Mouse (Mus musculus) liver, postnatal 0 days (tissue): ENCODE data around the gene Hmcn1. TPM values are rescaled to one million over a fixed set of nuclear protein-coding genes. Genes with fewer than 3 reads are reported as not detected.

Source experiments
- ATAC-seq: fragments of 200-750 bp; cut with Nextera tagmentation; 2 replicates; pipeline ENCODE4 v1.8.0; 2017; ENCODE audit warnings: mild to moderate bottlenecking, moderate library complexity
- DNase-seq: peaks from one replicate; pipeline ENCODE4 v3.0.0-alpha.2; 2016
- H3K27ac ChIP-seq: fragments of 300-500 bp; sonication (generic); 2 replicates; pipeline ENCODE4 v1.5.1; 2014; ENCODE audit warnings: antibody characterized with exemption, moderate library complexity, mild to moderate bottlenecking, low read depth
- H3K27me3 ChIP-seq: fragments of 300-500 bp; sonication (generic); 2 replicates; pipeline ENCODE4 v1.6.1; 2014; ENCODE audit warnings: low read length, control low read depth, mixed read lengths; ENCODE audit not compliant: insufficient read depth
- H3K36me3 ChIP-seq: fragments of 300-500 bp; sonication (generic); replicated peaks from 2 replicates; pipeline ENCODE4 v1.6.1; 2014; ENCODE audit warnings: mild to moderate bottlenecking, control low read depth, low read length, moderate library complexity, mixed read lengths; ENCODE audit not compliant: insufficient read depth
- H3K4me1 ChIP-seq: fragments of 300-500 bp; sonication (generic); 2 replicates; pipeline ENCODE4 v1.6.1; 2014; ENCODE audit warnings: antibody characterized with exemption, mild to moderate bottlenecking, control low read depth; ENCODE audit not compliant: insufficient read depth
- H3K4me2 ChIP-seq: fragments of 300-500 bp; sonication (generic); 2 replicates; pipeline ENCODE4 v1.6.1; 2014; ENCODE audit warnings: low read depth, mild to moderate bottlenecking, low read length, moderate library complexity, mixed read lengths
- H3K4me3 ChIP-seq: fragments of 300-500 bp; sonication (generic); 2 replicates; pipeline ENCODE4 v1.5.1; 2014; ENCODE audit warnings: low read depth, low read length
- H3K9ac ChIP-seq: fragments of 300-500 bp; sonication (generic); replicated peaks from 2 replicates; pipeline ENCODE4 v1.6.1; 2014; ENCODE audit warnings: mild to moderate bottlenecking, moderate library complexity
- H3K9me3 ChIP-seq: fragments of 300-500 bp; sonication (generic); 2 replicates; pipeline ENCODE4 v1.6.1; 2016; ENCODE audit warnings: mild to moderate bottlenecking, control low read depth, low read length, mixed read lengths
- CTCF ChIP-seq: sonication (generic); IDR thresholded peaks from 2 replicates; pipeline ENCODE4 v1.5.1; 2016; ENCODE audit warnings: antibody characterized with exemption, low read depth
- EP300 ChIP-seq: IDR thresholded peaks from 2 replicates; pipeline ENCODE4 v1.6.1; 2016; ENCODE audit warnings: antibody characterized with exemption, low read depth, mild to moderate bottlenecking
- WGBS: fragments of 180-500 bp; shearing (Covaris S2); extraction: QIAGEN DNeasy Blood & Tissue Kit; methylation state at CpG from one replicate; pipeline ENCODE4 v1.1.7; 2014; ENCODE audit not compliant: insufficient replicate concordance; 5-methylcytosine and 5-hydroxymethylcytosine counted together
- polyA plus RNA-seq: library from polyadenylated mRNA; unstranded; fragments of >200 nt; fragmentation: Nextera tagmentation; extraction: Ambion mirVana; gene quantifications from 2 replicates; pipeline ENCODE4 v1.2.1, GENCODE M21; 2015

Gene Hmcn1
- polyA plus RNA-seq, 1 experiment from 2014 or later: 2.4 TPM

DNA sequence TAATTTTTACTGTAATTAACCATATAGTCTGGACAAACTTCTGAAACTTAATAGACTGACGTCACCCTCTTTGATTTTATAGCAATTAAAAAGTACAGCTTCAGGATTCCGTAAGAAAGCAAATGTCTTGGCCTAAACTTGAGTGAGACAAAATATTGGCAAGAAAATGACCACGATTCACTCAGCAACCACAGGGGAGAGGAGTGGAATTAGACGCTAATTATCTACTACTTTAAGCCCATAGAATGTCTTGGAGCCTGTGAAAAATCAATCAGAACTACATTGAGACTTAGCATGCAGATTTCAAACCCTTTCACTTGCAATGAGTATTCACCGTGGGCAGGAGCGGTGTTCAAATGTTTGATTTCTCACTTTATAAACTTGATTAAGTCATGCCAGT is 159.8 kb downstream of the Hmcn1 start:
- TF ChIP-seq EP300 (no peak), CTCF (no peak)

DNA sequence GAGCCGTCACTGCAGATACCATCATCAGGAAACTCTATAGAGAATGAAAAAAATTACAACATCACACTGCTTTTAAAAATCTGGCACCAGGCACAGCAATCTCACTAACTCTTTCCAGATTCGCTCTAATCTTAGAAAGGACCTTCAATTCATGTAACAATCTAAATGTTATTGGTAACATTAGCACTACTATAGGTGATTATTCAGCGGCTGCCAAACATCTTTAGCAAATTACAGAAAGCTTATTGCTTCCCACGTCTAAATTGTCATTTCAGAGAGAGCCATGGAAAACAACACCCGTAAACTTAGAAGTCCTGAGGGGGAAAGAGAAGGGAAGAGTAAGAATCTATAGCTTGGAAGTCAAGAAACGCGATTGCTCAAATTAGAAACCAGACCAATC is 163.4 kb downstream of the Hmcn1 start:
- 75% methylated on average over 7 of the region's 7 CpGs for WGBS
- H3K4me1 ChIP-seq: no peaks in the 10 kb centered on the region
- H3K9me3 ChIP-seq: no peaks in the 10 kb centered on the region
- TF ChIP-seq EP300: no peak
- TF ChIP-seq CTCF: no peak
- DNase-seq (no peak), ATAC-seq (no peak)
- no peak overlapping the region for H3K9ac ChIP-seq
- H3K36me3 ChIP-seq: no peaks in the 10 kb centered on the region
- H3K27ac ChIP-seq: no peak overlapping the region
- H3K27me3 ChIP-seq: no peaks in the 10 kb centered on the region
- no peak overlapping the region for H3K4me3 ChIP-seq
- H3K4me2 ChIP-seq: no peak overlapping the region

More for the DNA sequence above, 159.8 kb downstream of the Hmcn1 start:
- Histone ChIP-seq H3K27ac (no peak overlapping the region), H3K36me3 (no peaks in the 10 kb centered on the region), H3K4me2 (no peak overlapping the region), H3K9me3 (no peaks in the 10 kb centered on the region), H3K4me1 (no peaks in the 10 kb centered on the region), H3K9ac (no peak overlapping the region), H3K4me3 (no peak overlapping the region), H3K27me3 (no peaks in the 10 kb centered on the region)
- ATAC-seq: no peak
- 87% methylated on average over 6 of the region's 6 CpGs for WGBS
- no peak for DNase-seq

DNA sequence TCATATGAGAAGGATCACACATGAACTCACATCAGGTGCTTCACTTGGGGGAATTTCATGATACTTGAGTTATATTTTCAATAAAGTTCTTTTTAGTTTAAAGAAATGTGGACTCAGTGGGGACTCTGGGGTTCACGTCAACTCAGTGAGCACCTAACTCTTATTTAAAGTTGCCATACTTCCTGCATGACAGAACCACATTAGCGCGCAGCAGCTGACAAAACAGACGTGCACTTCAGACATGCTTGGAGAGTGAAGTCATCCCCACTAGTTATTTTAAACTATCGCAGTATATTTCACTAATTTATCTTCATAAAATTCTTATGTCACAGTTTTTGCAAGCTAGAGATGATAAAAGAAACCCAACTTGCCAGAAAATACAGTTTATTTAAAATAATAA is 166.1 kb downstream of the Hmcn1 start:
- H3K4me1 ChIP-seq: no peaks in the 10 kb centered on the region
- H3K27me3 ChIP-seq: no peaks in the 10 kb centered on the region
- no peak overlapping the region for H3K9ac ChIP-seq
- H3K4me2 ChIP-seq: no peak overlapping the region
- H3K27ac ChIP-seq: no peak overlapping the region
- TF ChIP-seq CTCF: no peak
- no peak for TF ChIP-seq EP300
- no peak for ATAC-seq
- H3K36me3 ChIP-seq: no peaks in the 10 kb centered on the region
- 62% methylated on average over 5 of the region's 5 CpGs for WGBS
- H3K9me3 ChIP-seq: no peaks in the 10 kb centered on the region
- DNase-seq: no peak
- no peak overlapping the region for H3K4me3 ChIP-seq

DNA sequence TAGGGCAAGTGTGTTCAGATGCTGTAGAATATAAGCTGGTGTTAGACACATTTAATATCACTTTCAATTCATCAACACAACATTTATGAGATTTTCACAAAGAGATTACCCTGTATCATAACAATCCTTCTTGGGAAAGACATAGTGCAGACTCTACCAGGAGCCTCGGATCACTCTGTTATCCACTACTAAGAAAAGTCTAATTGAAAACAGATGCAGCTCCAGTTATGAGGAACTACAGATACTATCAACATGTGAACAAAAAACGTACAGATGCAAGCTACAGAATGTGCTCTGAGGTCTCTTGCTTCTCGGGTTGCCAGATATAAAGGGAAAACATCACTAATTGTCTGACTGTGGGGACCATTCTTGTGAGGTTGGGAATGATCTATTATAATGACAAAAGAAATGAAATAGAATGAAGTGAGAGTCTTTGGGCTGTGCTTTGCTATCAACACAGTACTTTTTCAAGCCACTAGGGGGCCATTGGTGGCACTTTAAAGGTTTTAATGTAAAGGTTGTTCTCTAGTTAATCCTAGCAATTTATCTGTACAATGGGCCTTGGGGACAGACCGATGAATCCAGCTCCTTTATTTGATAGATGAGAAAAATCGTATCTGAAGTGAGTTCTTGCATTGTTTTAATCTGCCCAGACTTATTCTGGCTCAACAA is 168.8 kb downstream of the Hmcn1 start:
- no peaks in the 10 kb centered on the region for H3K27me3 ChIP-seq
- no peak for DNase-seq
- no peak for ATAC-seq
- no peak overlapping the region for H3K9ac ChIP-seq
- peak; percentile 51 for TF ChIP-seq CTCF
- TF ChIP-seq EP300: no peak
- H3K4me2 ChIP-seq: no peak overlapping the region
- H3K4me1 ChIP-seq: no peaks in the 10 kb centered on the region
- no peak overlapping the region for H3K4me3 ChIP-seq
- no peaks in the 10 kb centered on the region for H3K36me3 ChIP-seq
- WGBS: 55% methylated on average over 5 of the region's 5 CpGs
- no peak overlapping the region for H3K27ac ChIP-seq
- H3K9me3 ChIP-seq: no peaks in the 10 kb centered on the region

DNA sequence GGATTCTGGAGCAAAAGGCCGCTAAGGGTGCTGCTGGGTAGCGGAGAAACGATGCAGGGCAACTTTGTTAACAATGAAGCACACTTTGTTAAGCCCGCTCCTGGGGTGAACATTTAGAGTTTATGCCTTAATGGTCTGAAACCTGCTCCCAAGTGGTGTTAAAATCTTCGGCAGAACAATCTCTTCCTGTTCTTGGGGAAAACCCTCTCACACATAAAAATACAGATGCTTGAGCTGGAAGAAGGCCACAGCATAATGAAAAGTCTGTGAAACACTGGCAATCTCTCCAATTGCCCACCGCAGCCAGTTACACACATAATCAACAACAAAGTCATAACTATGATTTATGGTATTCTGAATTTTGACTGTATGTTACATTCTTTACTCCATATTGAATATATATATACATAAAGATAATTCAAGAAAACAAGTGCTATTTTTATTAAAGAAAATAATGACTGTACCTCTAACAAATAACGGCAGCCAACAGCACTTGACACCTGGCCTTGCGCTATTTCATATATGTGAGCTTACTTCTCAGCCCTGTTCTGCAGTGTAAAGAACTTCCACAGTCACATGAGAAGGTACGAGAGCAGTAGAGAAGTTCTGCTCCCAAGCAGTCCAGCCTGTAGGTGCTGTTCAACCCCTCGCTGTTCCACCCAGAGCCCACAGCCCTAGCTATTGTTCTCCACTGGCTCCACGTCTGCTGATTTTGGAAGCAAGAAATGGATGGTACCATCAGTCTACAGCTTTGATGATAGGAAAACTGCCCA is 177.0 kb downstream of the Hmcn1 start:
- no peaks in the 10 kb centered on the region for H3K27me3 ChIP-seq
- TF ChIP-seq CTCF (no peak), EP300 (no peak)
- H3K27ac ChIP-seq: no peak overlapping the region
- H3K9ac ChIP-seq: no peak overlapping the region
- H3K36me3 ChIP-seq: no peaks in the 10 kb centered on the region
- H3K4me2 ChIP-seq: no peak overlapping the region
- no peak overlapping the region for H3K4me3 ChIP-seq
- no peak for ATAC-seq
- no peaks in the 10 kb centered on the region for H3K4me1 ChIP-seq
- DNase-seq: no peak
- H3K9me3 ChIP-seq: no peaks in the 10 kb centered on the region
- WGBS: 81% methylated on average over 11 of the region's 11 CpGs

DNA sequence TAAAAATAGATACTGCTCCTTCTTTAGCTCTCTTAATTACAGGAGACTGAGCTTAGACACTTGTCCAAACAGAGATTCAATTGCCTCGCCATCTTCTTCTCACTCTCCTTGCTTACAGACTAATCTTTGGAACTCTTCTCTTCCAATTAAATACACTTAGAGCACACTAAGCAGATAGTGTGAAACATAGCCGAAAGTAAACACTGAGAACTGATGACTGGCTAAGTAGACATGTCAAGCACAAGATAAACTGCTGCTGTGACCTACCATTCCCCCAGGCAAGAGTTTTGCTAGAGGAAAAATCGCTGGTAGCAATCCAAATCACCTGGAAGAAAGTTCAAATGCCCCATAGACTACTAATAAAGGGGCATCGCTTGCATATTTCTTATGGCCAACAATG is 178.3 kb downstream of the Hmcn1 start:
- ATAC-seq (no peak), DNase-seq (no peak)
- TF ChIP-seq EP300 (no peak), CTCF (no peak)
- Histone ChIP-seq H3K4me2 (no peak overlapping the region), H3K27ac (no peak overlapping the region), H3K4me1 (no peaks in the 10 kb centered on the region), H3K36me3 (no peaks in the 10 kb centered on the region), H3K9me3 (no peaks in the 10 kb centered on the region), H3K27me3 (no peaks in the 10 kb centered on the region), H3K9ac (no peak overlapping the region), H3K4me3 (no peak overlapping the region)
- WGBS: 65% methylated on average over 4 of the region's 4 CpGs
